Mouse (Mus musculus) embryonic fibroblast, embryonic 13.5 days (primary cell): ENCODE data around the gene Yipf3.

Experiments
- CTCF ChIP-seq: IDR thresholded peaks from 2 replicates; pipeline ENCODE4 v1.5.1; 2011; ENCODE audit warnings: mild to moderate bottlenecking, control low read depth, low read length, moderate library complexity, borderline replicate concordance; ENCODE audit not compliant: insufficient read depth
- POLR2A ChIP-seq: IDR thresholded peaks from 2 replicates; pipeline ENCODE4 v1.6.1; 2011; ENCODE audit warnings: low read depth, mild to moderate bottlenecking, control low read depth, low read length, moderate library complexity

DNA sequence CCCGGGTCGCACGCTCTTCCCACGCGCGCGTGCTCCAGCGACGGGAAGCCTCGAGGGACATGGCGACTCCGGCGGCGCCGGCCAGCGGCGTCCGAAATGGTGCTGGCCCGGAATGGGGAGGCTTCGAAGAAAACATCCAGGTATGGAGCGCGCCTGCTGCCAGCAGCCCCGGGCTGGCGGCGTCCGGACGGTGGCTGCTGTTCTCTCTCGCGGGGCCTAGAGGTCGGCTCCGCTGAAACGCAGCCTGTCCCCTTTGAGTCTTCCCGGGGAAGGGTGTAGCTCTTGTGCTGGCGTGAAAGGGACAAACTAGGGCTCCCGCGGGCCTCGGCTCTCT, 276 bp downstream of the Yipf3 start:
- no peak for TF ChIP-seq POLR2A
- TF ChIP-seq CTCF: no peak
